Mouse (Mus musculus): ENCODE results near the gene Bglap3.
"Not testable (repeated sequence)": the region's sequence is repeated elsewhere in the genome, so short reads cannot be mapped to it uniquely, and the experiment has no call there.

Bglap3 gene

GRCm38 (mm10) chr3:88372643-88373042 is at the start of gene Bglap3:
Gene Bglap3 (minus strand): TSS chr3:88372743.
- not testable (repeated sequence) for DNase-seq (ENCODE audit: low spot score)

GRCm38 (mm10) chr3:88422020-88422720 is 49.6 kb upstream of the Bglap3 start:
- DNase-seq (ENCODE audit: low spot score): no peak

- DNase-seq (ENCODE audit: low spot score): no peak
These were observed 48.2 kb upstream of the Bglap3 start for GRCm38 (mm10) chr3:88420771-88421170.

GRCm38 (mm10) chr3:88418016-88418415 is 45.5 kb upstream of the Bglap3 start:
- no peak for DNase-seq (ENCODE audit: low spot score)

- no peak for DNase-seq (ENCODE audit: low spot score)
These were observed 43.1 kb upstream of the Bglap3 start for GRCm38 (mm10) chr3:88415668-88416067.

- DNase-seq (ENCODE audit: low spot score): no peak
These were observed 40.1 kb upstream of the Bglap3 start for GRCm38 (mm10) chr3:88412636-88413035.

- DNase-seq (ENCODE audit: low spot score): no peak
These were observed 39.1 kb upstream of the Bglap3 start for GRCm38 (mm10) chr3:88411681-88412080.

- no peak for DNase-seq (ENCODE audit: low spot score)
These were observed 38.1 kb upstream of the Bglap3 start for GRCm38 (mm10) chr3:88410645-88411031.

- DNase-seq (ENCODE audit: low spot score): peak; percentile 92
These were observed 37.5 kb upstream of the Bglap3 start, which contains the start of gene Pmf1 for GRCm38 (mm10) chr3:88409741-88410644. Gene Pmf1 (minus strand): TSS chr3:88410331.

- no peak for DNase-seq (ENCODE audit: low spot score)
These were observed 36.4 kb upstream of the Bglap3 start for GRCm38 (mm10) chr3:88408953-88409352.

- no peak for DNase-seq (ENCODE audit: low spot score)
These were observed 35.0 kb upstream of the Bglap3 start for GRCm38 (mm10) chr3:88407529-88407928.

GRCm38 (mm10) chr3:88407090-88407489 is 34.5 kb upstream of the Bglap3 start:
- peak; percentile 69 for DNase-seq (ENCODE audit: low spot score)

GRCm38 (mm10) chr3:88403522-88404230 is 31.1 kb upstream of the Bglap3 start:
- DNase-seq (ENCODE audit: low spot score): no peak

- DNase-seq (ENCODE audit: low spot score): no peak
These were observed 26.1 kb upstream of the Bglap3 start for GRCm38 (mm10) chr3:88398666-88399065.

- DNase-seq (ENCODE audit: low spot score): no peak
These were observed 23.2 kb upstream of the Bglap3 start for GRCm38 (mm10) chr3:88395742-88396141.

- no peak for DNase-seq (ENCODE audit: low spot score)
These were observed 22.7 kb upstream of the Bglap3 start for GRCm38 (mm10) chr3:88395288-88395687.

- DNase-seq (ENCODE audit: low spot score): no peak
These were observed 21.3 kb upstream of the Bglap3 start for GRCm38 (mm10) chr3:88393776-88394375.

- no peak for DNase-seq (ENCODE audit: low spot score)
These were observed 11.8 kb upstream of the Bglap3 start, which contains the start of gene Bglap for GRCm38 (mm10) chr3:88384364-88384763. Gene Bglap (minus strand): TSS chr3:88384464.

- not testable (repeated sequence) for DNase-seq (ENCODE audit: low spot score)
These were observed 9.8 kb upstream of the Bglap3 start for GRCm38 (mm10) chr3:88382383-88382782.

- peak; percentile 48 for DNase-seq (ENCODE audit: low spot score)
These were observed 9.1 kb upstream of the Bglap3 start for GRCm38 (mm10) chr3:88381389-88382315.

GRCm38 (mm10) chr3:88378599-88378998 is 6.1 kb upstream of the Bglap3 start, which contains the start of gene Bglap2:
Gene Bglap2 (minus strand): TSS chr3:88378699.
- DNase-seq (ENCODE audit: low spot score): not testable (repeated sequence)
